Mouse (Mus musculus) bone marrow macrophage, adult 2 months (primary cell): ENCODE data around the gene Nsd1.

Experiments
- CTCF ChIP-seq: IDR thresholded peaks from 2 replicates; pipeline ENCODE4 v1.5.1; 2012; ENCODE audit warnings: low read depth, mild to moderate bottlenecking, low read length, moderate library complexity
- POLR2A ChIP-seq: IDR thresholded peaks from 2 replicates; pipeline ENCODE4 v1.6.1; 2012; ENCODE audit warnings: mild to moderate bottlenecking, low read depth, low read length, borderline replicate concordance

GRCm38 (mm10) chr13:55174347-55174746, 35.2 kb upstream of the Nsd1 start:
- no peak for TF ChIP-seq CTCF
- TF ChIP-seq POLR2A: no peak
